Mouse (Mus musculus) midbrain, embryonic 10.5 days (tissue): ENCODE results near the gene Msh5. TPM values are rescaled to one million over a fixed set of nuclear protein-coding genes. Genes with fewer than 3 reads are reported as not detected.
"Not testable (repeated sequence)": the region's sequence is repeated elsewhere in the genome, so short reads cannot be mapped to it uniquely, and the experiment has no call there.

Experiments used
- DNase-seq: peaks from one replicate; pipeline ENCODE4 v3.0.0-alpha.2; 2017; ENCODE audit warnings: low spot score
- H3K27ac ChIP-seq: fragments of 300-500 bp; sonication (generic); replicated peaks from 2 replicates; pipeline ENCODE4 v1.5.1; 2016; ENCODE audit warnings: mild to moderate bottlenecking
- H3K27me3 ChIP-seq: fragments of 300-500 bp; sonication (generic); 2 replicates; pipeline ENCODE4 v1.6.1; 2016; ENCODE audit warnings: low read depth, mild to moderate bottlenecking; ENCODE audit not compliant: poor library complexity, severe bottlenecking
- H3K36me3 ChIP-seq: fragments of 300-500 bp; sonication (generic); 2 replicates; pipeline ENCODE4 v1.6.1; 2016; ENCODE audit warnings: mild to moderate bottlenecking, moderate library complexity
- H3K4me1 ChIP-seq: fragments of 300-500 bp; sonication (generic); 2 replicates; pipeline ENCODE4 v1.6.1; 2016
- H3K4me3 ChIP-seq: fragments of 300-500 bp; sonication (generic); 2 replicates; pipeline ENCODE4 v1.5.1; 2016; ENCODE audit warnings: mild to moderate bottlenecking, moderate library complexity
- H3K9me3 ChIP-seq: fragments of 300-500 bp; sonication (generic); replicated peaks from 2 replicates; pipeline ENCODE4 v1.6.1; 2016; ENCODE audit warnings: mild to moderate bottlenecking
- WGBS: fragments of 180-500 bp; shearing (Covaris S2); methylation state at CpG from one replicate; pipeline ENCODE4 v1.1.7; 2016; 5-methylcytosine and 5-hydroxymethylcytosine counted together
- polyA plus RNA-seq: library from polyadenylated mRNA; unstranded; fragments of >200 nt; fragmentation: Nextera tagmentation; extraction: Ambion mirVana; gene quantifications from 2 replicates; pipeline ENCODE4 v1.2.1, GENCODE M21; 2016

Gene Msh5
- polyA plus RNA-seq, 1 experiment from 2014 or later: 5.4 TPM

DNA sequence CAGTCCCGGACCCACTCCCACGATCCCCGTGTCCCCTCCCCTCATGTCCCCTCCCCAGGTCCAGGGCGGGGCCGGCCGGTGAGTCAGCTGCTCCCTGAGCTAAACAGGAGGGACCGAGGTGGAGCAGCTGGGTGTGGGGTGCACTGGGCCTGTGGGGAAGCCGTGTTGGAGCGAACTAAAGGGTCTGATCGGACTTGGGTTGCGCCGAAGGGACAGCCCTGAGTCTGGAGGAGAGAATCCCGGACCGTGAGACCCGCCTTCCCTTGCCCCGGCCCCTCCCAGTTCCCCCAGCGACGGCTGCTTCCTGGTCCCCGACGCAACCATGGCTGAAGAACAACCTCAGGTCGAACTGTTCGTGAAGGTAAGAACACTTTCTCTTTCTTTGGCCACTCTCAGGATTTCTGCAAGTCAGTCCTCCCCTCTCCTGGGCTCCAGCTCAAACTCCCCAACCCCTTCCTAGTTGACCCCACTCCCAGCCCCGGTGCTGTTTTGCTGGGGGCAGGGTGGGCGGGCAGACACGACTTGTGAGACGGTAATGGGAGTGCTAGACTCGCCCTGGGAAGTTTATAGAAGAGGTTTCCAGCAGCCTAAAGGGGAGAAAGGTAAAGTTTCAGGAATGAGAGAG is 3.7 kb upstream of the Msh5 start:
- H3K4me3 ChIP-seq: peak overlapping the region; percentile 70
- H3K36me3 ChIP-seq: peaks cover 31% of the 10 kb centered on the region
- 0 out of 2 replicates have a peak, but pooled peaks cover 3% of the 10 kb centered on the region for H3K27me3 ChIP-seq
- under 1% methylated on average over 27 of the region's 27 CpGs for WGBS
- H3K4me1 ChIP-seq: peaks cover 78% of the 10 kb centered on the region
- peak overlapping the region; percentile 97 for H3K27ac ChIP-seq
- peak; percentile 77 for DNase-seq
- H3K9me3 ChIP-seq: no peaks in the 10 kb centered on the region; the same call in 1 of the 2 replicates

GRCm38 (mm10) chr17:35049561-35050016 is 3.0 kb upstream of the Msh5 start, which contains the start of gene Clic1:
Gene Clic1 (plus strand): TSS chr17:35049966.
- H3K4me3 ChIP-seq: peak within 1 kb of the TSS; percentile 70
- 0 out of 2 replicates have a peak, but pooled peaks cover 4% of the 10 kb centered on the region for H3K27me3 ChIP-seq
- H3K4me1 ChIP-seq: peaks cover 85% of the 10 kb centered on the region
- H3K9me3 ChIP-seq: no peaks in the 10 kb centered on the region; the same call in 1 of the 2 replicates
- H3K27ac ChIP-seq: peak within 1 kb of the TSS; percentile 97
- peaks cover 24% of the 10 kb centered on the region for H3K36me3 ChIP-seq
- DNase-seq: peak; percentile 87
- WGBS: 2% methylated on average over 11 of the region's 11 CpGs

GRCm38 (mm10) chr17:35048932-35049440 is 2.4 kb upstream of the Msh5 start:
- no peak for DNase-seq
- Histone ChIP-seq H3K4me3 (peak overlapping the region; percentile 70), H3K4me1 (peaks cover 91% of the 10 kb centered on the region), H3K9me3 (no peaks in the 10 kb centered on the region; the same call in 1 of the 2 replicates), H3K27me3 (0 out of 2 replicates have a peak, but pooled peaks cover 4% of the 10 kb centered on the region), H3K36me3 (peaks cover 18% of the 10 kb centered on the region), H3K27ac (peak overlapping the region; percentile 97)
- WGBS: 63% methylated on average over 5 of the region's 5 CpGs

DNA sequence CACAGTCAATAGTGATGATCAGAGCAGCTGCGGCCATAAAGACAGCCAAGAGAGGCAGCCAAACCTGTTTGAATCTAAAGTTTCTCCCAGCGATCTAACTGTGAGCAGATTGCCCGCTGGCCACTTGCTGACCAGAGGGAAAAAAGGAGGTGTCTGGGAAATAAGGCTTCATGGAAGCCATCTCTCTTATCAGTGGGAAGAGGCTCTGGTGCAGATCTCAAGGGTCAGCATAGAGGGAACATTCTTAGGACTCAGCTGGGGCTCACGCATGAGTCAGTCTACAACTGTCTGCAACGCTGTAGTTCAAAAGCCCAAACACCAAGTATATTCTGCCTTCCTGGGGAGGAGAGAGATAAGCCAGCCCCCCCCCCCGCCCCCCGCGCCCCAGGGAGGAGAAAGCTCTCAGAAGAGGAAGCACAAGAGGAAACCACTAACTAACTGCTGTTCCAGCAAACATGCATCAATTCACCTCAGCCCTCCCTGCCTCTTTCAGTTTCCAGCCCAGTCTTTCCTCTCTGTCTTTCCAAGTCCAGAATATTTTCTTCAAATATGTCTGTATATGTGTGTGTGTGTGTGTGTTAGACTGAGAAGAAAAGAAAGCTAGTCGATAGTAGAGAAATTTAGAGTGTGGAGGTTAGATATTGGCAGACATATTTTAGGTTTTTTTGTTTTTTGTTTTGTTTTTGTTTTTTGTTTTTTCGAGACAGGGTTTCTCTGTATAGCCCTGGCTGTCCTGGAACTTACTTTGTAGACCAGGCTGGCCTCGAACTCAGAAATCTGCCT is 1.8 kb upstream of the Msh5 start:
- H3K36me3 ChIP-seq: peaks cover 12% of the 10 kb centered on the region
- H3K27me3 ChIP-seq: 0 out of 2 replicates have a peak, but pooled peaks cover 4% of the 10 kb centered on the region
- WGBS: 38% methylated on average over 11 of the region's 11 CpGs
- H3K27ac ChIP-seq: peak overlapping the region; percentile 97
- H3K4me3 ChIP-seq: peak overlapping the region; percentile 21; the same call in 1 of the 2 replicates
- H3K4me1 ChIP-seq: peaks cover 95% of the 10 kb centered on the region
- H3K9me3 ChIP-seq: no peaks in the 10 kb centered on the region
- no peak for DNase-seq

DNA sequence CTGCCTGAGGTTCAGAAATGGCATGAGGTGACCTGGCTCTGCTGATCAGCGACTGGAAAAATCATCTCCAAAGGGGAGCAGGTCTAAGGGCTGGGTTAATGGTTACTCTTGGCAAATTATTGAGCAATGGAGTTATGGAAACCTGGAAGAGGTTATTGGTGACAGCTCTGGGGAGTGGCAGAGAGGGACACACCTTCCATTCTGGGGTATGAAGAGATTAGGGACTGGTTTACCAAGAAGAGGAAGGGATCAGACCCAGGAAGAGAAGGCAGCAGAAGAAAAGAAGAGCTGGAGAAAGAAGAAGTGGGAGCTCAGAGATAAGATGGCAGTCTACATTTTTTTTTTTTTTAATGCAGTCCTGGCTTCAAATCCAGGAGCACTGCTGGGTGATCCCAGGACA is 1.1 kb upstream of the Msh5 start:
- peaks cover 5% of the 10 kb centered on the region for H3K36me3 ChIP-seq
- H3K4me1 ChIP-seq: peaks cover 91% of the 10 kb centered on the region
- 0 out of 2 replicates have a peak overlapping the region, but pooled peaks have one; percentile 21 for H3K4me3 ChIP-seq
- no peak for DNase-seq
- peak overlapping the region; percentile 97 for H3K27ac ChIP-seq
- WGBS: 63% methylated on average over 1 of the region's 1 CpGs
- no peaks in the 10 kb centered on the region for H3K9me3 ChIP-seq
- 0 out of 2 replicates have a peak, but pooled peaks cover 4% of the 10 kb centered on the region for H3K27me3 ChIP-seq

DNA sequence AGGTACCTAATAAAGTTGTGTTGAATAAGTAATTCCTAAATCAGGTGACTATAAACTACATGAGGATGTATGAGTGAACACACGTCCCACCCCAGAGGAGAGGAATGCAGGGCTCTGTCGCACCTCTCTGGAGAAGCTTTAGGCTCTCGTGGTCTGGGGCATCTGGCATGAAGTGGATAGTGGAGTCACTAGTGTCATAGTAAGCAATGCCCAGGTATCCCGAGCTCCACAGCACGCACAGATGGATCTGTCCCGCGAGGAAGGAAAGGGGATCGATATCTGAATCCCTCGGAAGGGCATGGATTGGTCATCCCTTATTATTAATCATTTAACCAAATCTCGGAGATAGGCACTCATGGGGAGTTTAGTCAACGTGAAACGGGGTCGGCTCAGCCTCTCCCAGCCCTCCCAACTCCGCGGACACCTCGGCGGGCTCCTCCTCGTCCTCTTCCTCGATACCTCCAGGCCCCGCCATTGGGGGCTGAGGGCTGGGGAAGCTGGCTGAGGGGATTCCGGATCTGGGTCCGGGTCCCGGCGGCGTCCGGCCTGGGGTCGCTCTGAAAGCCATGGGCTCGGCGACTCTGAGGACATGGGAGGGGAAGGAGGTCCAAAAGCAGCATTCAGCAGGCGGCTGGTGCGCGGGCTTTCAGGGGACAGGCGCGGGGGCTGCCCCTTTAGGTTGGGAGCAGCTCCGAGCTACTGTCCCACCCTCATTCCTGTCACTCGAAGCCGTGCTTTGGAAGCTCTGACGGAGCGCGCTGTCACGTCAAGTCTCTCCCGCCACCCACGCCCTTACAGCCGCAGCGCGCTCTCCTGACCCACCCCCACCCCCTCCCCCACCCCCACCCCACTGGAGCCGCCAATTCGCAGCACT is 501 bp downstream of the Msh5 start:
- WGBS: 5% methylated on average over 48 of the region's 48 CpGs
- peak overlapping the region; percentile 72 for H3K4me3 ChIP-seq
- peaks cover 75% of the 10 kb centered on the region for H3K4me1 ChIP-seq
- no peaks in the 10 kb centered on the region for H3K9me3 ChIP-seq
- peak overlapping the region; percentile 97 for H3K27ac ChIP-seq
- no peaks in the 10 kb centered on the region for H3K36me3 ChIP-seq
- no peak for DNase-seq
- H3K27me3 ChIP-seq: 0 out of 2 replicates have a peak, but pooled peaks cover 4% of the 10 kb centered on the region

- H3K36me3 ChIP-seq: no peaks in the 10 kb centered on the region
- 90% methylated on average over 7 of the region's 7 CpGs for WGBS
- H3K4me3 ChIP-seq: peak overlapping the region; percentile 72
- no peaks in the 10 kb centered on the region for H3K9me3 ChIP-seq
- H3K27me3 ChIP-seq: 0 out of 2 replicates have a peak, but pooled peaks cover 4% of the 10 kb centered on the region
- H3K4me1 ChIP-seq: peaks cover 66% of the 10 kb centered on the region
- peak overlapping the region; percentile 97 for H3K27ac ChIP-seq
- DNase-seq: no peak
Measured at GRCm38 (mm10) chr17:35044904-35045806, 1.4 kb downstream of the Msh5 start.

- Histone ChIP-seq H3K4me1 (peaks cover 52% of the 10 kb centered on the region), H3K4me3 (no peak overlapping the region), H3K9me3 (no peaks in the 10 kb centered on the region), H3K27me3 (0 out of 2 replicates have a peak, but pooled peaks cover 4% of the 10 kb centered on the region), H3K36me3 (no peaks in the 10 kb centered on the region), H3K27ac (no peak overlapping the region)
- DNase-seq: no peak
- WGBS: 91% methylated on average over 4 of the region's 4 CpGs
Measured at GRCm38 (mm10) chr17:35043794-35044193, 2.8 kb downstream of the Msh5 start.

GRCm38 (mm10) chr17:35039121-35039873 is 7.2 kb downstream of the Msh5 start:
- 91% methylated on average over 11 of the region's 11 CpGs for WGBS
- no peaks in the 10 kb centered on the region for H3K27me3 ChIP-seq
- H3K27ac ChIP-seq: no peak overlapping the region
- no peaks in the 10 kb centered on the region for H3K9me3 ChIP-seq
- DNase-seq: no peak
- H3K4me3 ChIP-seq: no peak overlapping the region
- peaks cover 7% of the 10 kb centered on the region; the same call in 1 of the 2 replicates for H3K4me1 ChIP-seq
- H3K36me3 ChIP-seq: no peaks in the 10 kb centered on the region

DNA sequence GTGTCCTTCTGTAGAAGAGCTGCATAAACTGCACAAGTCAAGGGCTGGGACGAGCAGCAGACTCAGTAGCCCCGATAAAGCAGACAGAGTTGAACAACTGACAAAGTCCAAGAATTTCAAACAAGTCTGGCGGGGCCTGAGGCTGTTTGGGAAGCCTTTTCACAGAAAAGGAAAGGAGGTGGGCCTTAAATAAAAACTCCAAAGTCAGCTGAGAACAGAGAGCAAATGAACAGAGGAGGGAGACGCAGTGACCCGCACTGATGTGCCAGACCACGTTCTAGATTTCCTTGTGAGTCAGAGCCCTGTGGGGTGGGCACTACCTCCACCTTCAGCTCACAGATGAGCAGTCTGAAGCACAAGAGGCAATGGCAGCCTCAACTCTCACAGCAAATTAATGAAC is 11.6 kb downstream of the Msh5 start:
- Histone ChIP-seq H3K9me3 (no peaks in the 10 kb centered on the region), H3K27ac (no peak overlapping the region), H3K4me3 (no peak overlapping the region), H3K4me1 (peaks cover 12% of the 10 kb centered on the region), H3K36me3 (no peaks in the 10 kb centered on the region), H3K27me3 (no peaks in the 10 kb centered on the region)
- no peak for DNase-seq
- whole genome bisulfite sequencing: 86% methylated on average over 6 of the region's 6 CpGs

DNA sequence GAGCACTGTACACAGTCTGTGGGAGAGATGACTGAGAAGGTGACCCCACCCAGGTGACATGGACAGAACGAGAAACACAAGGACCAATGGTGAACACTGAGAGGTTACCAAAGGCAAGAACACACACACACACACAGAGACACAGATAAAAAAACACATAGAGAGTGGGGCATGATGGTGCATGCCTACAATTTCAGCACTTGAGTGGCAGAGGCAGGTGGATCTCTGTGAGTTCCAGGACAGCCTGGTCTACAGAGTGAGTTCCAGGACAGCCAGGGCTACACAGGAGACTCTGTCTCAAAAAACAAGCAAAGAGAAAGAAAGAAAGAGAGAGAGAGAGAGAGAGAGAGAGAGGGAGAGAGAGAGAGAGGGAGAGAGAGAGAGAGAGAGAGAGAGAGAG is 12.8 kb downstream of the Msh5 start:
- not testable (repeated sequence) for H3K27ac ChIP-seq, H3K9me3 ChIP-seq, H3K4me3 ChIP-seq, H3K36me3 ChIP-seq, DNase-seq, H3K27me3 ChIP-seq
- peaks cover 22% of the 10 kb centered on the region for H3K4me1 ChIP-seq
- WGBS: 89% methylated on average over 1 of the region's 1 CpGs
